Mouse (Mus musculus) 3134 (cell line): ENCODE data around the gene Aldoc.

Experiments used
- DNase-seq: peaks from one replicate; pipeline ENCODE4 v3.0.0-alpha.2; 2011; ENCODE audit warnings: low spot score; ENCODE audit not compliant: insufficient read length; ENCODE audit errors: extremely low read depth

Gene Aldoc

DNA sequence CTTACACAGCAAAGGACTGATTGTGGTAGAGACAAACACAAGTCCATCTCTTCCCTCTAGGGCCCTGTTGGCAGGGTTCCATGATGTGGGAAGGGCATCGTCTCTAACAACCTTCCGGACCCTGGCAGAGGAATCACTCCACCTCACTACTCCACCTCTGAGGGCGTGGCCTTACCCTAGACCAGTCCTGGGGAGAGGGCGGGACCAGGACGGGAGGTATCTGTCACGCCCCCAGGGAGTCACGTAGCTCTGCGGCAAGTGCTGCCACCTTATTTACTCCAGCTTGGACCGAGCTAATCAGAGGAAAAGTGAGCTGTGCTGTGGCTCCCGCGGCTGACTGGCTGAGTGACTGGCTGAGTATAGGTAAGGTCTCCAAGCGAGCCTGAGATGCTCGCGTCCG is at the start of gene Aldoc:
TSS of gene Aldoc (plus strand) at position 109 of the 400 bp plus-strand sequence.
- DNase-seq = peak; percentile 52

DNA sequence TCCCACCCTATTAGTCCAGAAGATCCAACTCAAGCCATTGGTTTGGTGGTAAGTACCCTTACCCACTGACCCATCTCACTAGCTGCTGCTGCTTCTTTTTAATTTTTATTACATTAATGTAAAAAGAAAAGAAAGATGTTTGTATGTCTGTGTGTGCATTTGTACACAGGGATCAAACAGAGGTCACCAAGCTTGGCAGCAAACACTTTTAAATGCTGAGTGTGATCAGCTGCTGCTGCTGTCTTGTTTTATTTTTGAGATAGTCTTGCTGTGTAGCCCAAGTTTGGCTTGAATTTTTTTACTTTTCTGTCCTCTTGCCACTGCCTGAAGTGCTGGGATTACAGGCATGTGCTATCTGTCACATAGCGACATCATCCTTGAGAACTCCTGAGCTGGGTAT is 47.2 kb upstream of the Aldoc start:
- no peak for DNase-seq

DNA sequence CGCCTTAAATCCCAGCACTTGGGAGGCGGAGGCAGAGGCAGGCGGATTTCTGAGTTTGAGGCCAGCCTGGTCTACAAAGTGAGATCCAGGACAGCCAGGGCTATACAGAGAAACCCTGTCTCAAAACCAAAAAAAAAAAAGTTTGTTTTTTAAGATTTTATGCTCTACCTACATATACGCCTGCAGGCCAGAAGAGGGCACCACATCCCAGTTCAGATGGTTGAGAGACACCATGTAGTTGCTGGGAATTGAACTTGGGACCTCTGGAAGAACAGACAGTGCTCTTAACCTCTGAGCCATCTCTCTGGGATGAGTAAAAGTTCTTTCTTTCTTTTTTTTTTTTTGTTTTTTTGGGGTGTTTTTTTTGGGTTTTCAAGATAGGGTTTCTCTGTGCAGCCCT is 46.6 kb upstream of the Aldoc start:
- DNase-seq = peak; percentile 15

DNA sequence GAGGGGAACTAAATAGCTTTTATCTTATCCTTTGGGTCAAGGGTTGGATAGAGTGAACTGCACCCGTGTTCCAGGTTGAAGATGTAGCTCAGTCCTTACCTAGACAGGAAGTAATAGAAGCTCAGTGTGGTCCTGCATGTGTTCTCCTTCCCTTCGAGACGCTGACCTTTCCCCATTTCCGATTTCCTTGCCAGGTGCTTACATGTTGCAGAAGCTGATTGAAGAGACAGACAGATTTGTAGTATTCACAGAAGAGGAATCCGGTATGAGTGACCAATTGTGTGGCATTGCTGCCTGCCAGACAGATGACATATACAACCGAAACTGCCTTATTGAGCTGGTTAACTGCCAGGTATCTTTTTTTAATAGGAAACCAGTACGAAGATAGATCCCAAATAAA is 43.9 kb upstream of the Aldoc start:
- DNase-seq = no peak

DNA sequence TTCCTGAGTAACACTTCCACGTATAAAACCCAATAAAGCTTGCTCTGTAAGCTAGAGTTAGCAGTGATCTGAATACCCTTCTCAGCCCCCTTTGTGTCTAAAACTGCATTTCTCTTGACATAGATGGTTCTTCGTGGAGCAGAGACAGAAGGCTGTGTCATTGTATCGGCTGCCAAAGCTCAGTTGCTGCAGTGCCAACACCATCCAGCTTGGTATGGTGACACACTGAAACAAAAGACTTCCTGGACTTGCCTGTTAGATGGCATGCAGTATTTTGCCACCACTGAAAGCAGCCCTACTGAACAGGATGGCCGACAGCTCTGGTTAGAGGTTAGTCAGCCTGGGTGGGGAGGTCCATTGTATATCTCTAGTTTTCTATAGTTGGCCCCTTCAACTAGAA is 43.2 kb upstream of the Aldoc start:
- no peak for DNase-seq

DNA sequence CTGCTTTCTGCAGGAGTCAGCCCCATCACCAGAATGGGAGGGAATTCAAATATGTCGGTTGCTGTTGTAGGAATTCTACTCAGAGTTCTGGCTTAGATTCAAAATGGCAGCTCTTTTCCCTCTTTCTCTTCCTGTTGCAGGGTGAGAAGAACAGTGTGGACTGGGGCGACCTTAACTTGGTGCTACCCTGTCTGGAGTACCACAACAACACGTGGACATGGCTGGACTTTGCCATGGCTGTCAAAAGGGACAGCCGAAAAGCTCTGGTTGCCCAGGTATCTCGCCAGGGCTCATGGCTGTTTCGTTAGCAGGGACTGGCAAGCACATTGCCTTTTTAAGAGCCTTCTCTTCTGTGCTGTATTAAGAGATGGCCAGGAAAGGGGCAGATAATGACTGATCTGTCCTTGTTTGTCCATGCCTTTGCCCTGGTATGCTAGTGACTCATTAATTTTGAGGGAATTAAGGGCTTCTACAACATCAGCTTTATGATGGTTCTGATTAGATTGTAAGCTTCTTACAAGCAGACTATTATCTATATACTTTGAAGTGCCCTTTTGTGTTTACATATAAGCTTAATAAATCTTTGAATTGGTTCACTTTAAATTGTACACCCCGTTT is 33.5 kb upstream of the Aldoc start:
- DNase-seq = no peak

DNA sequence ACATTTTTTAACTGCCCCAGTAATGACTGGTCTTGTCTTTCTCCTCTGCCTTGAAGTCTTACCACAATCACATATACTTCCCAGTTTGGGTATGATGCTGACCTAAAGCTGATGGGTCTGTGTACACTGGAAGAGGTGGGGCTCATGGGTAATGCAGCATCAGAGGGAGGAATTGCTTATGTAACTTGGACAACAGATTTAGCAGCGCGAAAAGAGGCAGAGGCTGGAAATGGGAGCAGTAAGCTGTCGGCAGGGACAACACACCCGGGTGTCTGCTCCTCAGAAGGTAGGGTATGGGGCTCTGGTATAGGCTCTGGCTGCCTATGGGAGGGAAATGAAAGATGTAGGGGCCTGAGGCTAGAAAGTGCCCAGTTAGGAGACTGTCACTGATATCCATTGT is 32.1 kb upstream of the Aldoc start, which contains the start of gene BC030499:
TSS of gene BC030499 (plus strand) at position 188 of the 400 bp plus-strand sequence.
- DNase-seq = no peak

DNA sequence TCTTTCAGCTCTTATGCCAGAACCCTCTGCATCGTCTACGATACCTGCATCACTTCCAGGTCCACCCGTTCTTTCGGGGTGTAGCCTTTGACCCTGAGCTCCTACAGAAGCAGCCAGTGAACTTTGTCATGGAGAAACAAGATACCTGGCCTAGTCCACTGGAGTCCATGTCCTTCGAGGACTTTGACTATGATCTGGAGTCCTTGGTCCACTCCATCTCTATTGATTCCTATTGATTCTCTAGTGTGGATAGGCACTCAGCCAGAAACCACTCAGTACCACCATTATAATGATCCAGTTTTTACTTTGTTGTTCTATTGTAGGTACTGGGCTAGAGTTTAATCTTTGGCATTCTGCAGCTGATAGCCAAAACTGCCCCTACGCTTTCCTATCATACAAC is 28.2 kb upstream of the Aldoc start:
- no peak for DNase-seq

DNA sequence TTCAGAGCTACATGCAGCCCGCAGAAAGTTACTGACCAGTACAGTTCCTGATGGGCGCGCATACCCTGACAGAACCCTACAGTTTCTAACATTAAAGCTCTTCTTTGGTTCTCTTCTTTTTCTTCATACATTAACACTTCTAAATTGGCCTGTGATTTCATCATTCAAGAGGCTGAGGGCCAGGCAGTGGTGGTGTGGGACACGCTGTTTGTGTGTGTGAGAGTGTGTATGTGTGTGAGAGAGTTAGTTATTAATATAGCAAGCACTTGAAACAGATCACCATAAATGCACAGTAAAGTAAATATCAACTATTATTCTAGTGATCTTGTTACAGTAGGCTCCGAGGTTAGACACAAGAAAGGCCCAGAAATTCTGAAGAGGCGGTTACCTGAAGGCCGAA is 21.9 kb upstream of the Aldoc start:
- DNase-seq = no peak

DNA sequence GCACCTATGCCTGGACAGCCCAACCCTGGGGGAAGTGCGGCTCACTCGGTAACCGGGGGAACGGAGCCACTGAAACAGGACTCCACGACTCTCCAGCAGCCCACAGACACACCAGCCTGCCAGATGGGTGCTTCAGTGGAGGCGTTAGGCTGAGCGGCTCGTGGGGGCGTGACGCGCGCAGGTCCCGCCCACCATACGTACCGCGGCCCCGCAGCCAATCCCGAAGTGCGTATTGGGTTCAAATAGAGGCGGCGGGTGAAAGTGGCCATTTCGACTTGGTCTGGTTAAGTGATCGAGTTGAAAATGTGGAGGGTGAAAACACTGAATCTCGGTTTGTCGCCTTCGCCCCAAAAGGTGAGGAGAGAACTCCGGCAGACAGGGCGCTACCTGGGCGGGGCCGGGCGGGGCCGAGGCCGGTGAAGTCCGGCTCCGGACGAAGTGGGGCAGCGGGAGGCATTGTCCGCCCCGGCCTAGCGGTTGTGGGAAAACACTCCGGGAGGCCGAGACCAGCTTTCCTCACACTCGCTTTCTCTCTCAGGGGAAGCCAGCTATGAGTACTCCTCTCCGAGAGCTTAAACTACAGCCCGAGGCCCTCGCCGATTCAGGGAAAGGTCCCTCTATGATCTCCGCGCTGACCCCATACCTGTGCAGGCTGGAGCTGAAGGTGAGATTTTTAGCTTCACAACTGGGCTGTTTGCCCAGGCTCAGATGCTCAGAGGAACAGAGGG is 21.2 kb upstream of the Aldoc start, which contains the start of gene Spag5:
TSS of gene Spag5 (plus strand) at position 173 of the 728 bp plus-strand sequence.
- DNase-seq = peak; percentile 97

DNA sequence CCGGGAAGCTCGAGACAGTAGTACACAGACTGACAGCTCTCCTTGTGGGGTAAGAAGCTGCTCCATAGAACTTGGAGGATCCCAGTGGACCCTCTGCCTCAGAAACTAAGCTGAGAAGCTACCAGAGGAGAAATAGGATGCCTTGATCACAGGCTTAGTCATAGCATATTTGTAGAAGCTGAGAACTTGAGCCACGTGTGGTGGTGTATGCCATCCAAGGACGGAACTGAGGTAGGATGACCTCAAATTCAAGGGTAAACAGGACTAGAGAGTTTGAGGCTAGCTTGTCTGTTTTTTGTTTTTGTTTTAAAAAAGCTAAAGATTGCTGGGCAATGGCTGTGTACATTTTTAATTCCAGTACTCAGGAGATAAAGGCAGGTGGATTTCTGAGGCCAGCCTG is 17.5 kb upstream of the Aldoc start:
- no peak for DNase-seq

DNA sequence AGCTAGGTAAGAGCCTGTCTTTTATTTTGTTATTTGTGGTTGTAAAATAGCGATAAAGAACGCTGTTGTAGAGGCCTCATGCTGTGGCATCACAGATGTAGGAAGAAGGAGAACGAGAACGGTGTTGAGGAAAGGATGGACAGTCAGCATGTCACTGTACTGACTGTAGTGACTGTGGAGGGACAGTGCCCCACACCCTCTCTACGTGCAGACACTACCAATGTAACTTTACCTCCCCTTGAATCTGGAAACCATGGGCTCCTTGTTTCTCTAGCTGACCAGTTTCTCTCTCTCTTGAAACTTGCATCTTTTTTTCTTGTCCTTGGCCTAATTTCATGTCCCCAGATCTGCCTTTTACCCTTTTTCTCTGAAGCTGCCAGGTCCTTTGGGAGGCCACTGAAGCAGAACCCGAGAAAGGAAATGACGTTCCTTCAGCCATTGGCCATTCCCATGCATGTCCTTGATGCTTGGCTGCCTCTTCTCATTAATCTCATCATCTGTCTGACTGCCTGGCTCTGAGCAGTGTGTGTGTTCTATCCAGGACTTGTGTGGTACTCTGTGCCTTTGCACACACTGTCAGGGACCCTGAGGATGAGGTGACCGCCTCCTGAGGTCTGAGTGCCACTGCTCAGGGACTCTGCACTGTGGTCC is 11.8 kb upstream of the Aldoc start:
- DNase-seq = no peak

DNA sequence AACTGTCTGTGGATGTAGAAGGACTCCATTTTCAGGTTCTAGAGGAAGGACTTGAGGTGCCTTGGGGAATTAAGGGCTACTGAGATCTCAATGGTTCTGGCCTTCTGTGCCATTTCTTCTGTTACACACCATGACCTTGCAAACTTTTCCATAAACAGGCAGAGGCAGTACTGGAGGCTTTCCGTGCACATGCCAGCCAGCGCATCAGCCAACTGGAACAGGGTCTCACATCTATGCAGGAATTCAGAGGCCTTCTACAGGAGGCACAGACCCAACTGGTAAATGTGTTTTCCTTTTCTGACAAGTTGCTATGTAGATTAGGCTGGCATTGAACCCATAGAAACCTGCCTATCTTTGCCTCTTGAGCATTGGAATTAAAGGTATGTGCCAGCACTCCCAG is 9.1 kb upstream of the Aldoc start:
- no peak for DNase-seq

DNA sequence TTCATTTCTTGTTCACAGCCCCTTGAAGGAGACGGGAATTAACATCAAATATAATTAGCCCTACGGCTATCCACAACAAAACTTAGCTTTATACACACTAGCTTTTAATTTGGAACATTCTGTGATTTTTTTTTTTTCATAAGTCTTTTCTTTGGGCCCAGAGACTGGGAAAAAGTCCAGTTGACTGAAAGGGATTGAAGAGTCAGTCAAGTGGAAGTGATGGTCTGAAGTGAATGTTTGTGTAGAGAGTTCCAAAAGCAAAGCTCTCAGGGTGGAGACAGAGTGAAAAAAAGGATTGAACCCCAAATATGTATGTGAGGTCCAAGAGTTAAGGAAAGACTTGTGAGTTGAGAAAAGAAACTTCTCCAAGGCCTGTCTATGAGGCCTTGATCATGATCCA is 4.4 kb upstream of the Aldoc start:
- no peak for DNase-seq

DNA sequence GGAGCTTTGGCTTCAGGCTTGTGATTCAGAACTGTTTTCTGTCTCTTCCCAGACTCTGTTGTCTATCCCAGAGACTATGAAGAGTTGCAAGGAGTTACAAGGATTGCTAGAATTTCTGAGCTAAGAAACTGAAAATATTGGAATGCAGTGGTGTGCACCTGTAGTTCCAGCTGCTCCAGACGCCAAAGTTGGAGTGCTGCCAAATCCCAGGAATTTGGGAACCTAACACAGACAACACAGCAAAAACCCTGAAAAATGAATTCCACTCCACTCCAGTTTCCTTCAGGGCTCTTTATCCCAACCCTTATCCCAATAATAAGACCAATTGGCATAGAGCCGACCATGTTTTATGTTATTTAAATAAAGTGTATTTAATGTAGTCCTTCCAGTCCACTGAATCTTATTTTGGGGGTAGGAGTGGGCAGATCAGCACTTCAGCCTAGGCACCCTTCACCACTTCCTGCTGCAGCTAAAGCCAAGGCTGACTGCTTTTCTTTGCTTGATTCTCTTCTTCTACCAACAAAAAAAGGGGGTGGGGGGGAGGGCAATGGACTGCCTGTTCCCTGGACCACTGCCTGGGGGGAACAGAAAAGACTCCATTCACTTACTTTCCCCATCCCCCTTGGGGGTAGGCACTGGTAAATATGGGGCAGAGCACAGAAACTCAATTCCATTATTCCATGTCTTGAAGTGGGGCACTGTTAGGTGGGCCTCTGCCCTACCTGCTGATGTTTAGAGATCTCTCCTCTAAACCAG is 514 bp upstream of the Aldoc start:
- no peak for DNase-seq

DNA sequence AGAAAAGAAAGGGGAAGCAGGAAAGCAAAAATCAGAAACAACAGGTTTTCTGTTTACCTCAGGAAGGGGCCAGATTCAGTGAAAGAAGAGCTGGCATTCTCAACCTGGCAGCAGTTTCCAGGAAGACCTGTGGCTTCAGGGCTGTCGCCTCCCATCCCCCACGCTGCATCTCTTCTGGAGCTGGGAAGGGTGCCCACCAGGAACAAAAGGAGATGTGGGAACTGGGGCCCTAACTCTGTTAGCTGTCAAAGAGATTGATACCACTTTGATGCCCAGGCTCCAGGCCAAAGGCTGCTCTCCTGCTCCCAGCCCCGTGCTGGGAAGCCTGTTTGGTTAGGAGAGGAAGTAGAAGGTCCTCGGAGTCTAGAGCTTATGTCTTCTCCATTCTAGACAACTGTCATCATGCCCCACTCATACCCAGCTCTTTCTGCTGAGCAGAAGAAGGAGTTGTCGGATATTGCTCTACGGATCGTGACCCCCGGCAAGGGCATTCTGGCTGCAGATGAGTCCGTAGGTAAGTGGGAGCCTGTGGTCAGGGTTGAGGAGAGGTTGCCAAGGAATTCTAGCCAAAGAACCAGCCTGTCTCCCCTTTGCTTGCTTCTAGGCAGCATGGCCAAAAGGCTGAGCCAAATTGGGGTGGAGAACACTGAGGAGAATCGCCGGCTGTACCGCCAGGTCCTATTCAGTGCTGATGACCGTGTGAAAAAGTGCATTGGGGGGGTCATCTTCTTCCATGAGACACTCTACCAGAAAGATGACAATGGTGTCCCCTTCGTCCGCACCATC is 1.4 kb downstream of the Aldoc start:
- no peak for DNase-seq

DNA sequence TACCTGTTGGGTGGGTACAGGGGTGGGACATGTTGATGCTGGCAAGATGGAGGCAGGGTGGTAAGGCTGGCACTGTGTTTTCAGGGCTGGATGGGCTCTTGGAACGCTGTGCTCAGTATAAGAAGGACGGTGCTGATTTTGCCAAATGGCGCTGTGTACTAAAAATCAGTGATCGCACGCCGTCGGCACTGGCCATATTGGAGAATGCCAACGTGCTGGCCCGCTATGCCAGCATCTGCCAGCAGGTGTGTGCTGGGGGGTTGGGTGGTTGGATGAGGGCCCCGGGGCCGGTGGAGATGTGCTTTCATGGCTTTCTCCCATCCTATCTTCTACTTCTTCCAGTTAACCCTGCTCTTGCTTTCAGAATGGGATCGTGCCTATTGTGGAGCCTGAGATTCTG is 2.2 kb downstream of the Aldoc start:
- DNase-seq = no peak

DNA sequence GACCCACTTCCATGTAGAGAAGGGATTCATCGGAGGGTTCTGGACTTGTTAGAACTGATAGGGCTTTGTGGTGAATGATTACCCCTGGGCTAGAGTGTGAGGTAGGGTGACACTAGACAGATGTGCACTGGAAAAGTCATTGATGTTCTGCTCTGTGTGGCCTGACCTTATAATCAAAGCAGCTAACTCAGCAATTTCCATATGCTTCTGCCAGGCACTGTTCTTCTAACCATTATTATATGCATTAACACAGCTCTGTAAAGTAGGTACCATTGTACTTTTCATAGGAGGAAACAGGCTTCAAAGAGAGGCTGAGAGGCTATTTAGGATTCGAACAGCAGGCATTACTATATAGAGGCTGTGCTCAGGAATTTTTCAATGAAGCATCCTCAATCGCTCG is 4.4 kb downstream of the Aldoc start:
- DNase-seq = no peak

DNA sequence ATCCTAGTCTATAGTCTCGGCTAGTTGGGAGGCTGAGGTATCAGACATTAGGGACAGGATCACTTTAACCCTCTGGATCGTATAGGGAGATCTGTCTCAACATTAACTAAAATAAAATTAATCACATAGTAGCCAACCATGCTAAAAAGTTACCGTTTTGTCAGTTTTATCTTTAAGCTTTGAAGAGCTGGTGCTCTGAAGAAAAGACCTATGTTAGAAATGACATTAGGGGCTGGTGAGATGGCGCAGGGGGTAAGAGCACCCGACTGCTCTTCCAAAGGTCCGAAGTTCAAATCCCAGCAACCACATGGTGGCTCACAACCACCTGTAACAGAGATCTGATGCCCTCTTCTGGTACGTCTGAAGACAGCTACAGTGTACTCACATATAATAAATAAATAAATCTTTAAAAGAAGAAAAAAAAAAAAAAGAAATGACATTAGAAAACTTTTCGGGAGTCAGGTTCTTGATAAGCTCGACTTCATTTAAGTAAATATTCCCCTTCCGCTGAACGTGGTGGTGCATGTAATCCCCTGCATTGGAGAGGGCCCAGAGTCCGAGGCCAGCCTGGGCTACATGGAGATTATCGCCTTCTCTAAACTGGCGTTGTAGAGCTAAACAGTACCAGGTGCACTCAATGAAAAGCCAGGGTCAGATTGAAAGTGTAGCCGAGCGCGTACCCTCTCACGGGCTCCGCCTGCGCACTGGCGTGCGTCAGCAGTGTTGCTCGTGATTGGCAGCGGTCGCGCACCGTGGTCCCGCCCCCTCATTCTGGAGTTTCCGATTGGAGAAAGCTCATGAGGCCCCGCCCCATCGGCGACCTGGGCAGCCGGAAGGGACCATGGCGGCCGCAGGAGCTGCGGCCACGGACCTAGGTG is 5.1 kb downstream of the Aldoc start, which contains the start of gene Pigs:
TSS of gene Pigs (plus strand) at position 782 of the 878 bp plus-strand sequence.
- peak; percentile 93 for DNase-seq
